Mouse (Mus musculus): ENCODE measurements at regions not wholly inside any gene's neighbourhood (a gene's known extent, or its start where the extent isn't known, plus 50 kb on each side); places are given as distances from the start of the nearest gene placed in this dataset.

DNA sequence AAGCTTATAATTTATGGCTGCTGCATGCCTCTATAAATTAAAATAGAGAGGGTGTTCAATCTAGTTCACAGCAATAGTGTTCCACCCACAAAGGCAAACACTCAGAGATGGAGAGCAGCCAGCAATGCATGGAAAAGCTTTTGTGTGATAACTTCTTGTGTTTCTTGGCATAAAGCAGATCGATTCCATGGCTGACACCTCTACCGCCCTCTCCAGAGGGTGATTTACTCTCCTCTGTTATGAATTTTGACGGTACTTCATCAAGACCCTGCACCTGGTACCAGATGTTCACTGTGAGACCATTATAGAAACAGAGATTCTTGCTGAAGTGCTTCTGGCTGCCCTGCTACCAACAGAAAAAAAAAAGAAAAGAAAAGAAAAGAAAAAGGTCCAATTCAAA lies 54.1 kb upstream of the Btc start:
- intact Hi-C loops (cut with DNase I): no loop called here

DNA sequence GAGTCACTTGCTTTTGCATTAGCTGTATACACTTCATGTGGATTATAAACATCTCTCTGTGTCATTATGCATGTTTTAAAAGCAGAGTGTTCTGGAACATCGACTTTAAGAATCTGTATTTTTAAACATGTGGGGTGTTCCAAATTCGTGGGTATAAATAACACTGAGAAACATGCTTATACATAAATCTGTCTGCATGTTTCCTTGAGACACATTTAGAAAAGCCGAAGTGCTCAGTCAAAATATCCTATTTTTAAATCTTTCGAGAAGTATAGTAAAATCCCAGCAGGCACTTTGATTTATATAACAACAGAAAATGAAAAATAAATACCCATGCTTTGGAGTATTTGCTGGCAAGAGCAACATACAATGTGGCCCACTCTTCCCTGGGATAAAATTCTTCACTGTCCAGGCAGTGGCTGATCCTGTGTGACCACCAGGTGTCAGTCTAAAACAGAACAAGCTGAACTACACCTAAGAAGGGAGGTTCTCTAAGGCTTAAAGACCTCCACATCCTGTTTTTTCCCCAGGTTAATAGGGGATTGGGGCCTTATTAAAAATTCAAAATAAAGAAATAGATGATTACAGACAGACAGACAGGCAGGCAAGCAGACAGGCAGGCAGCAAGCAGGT lies 52.4 kb upstream of the Parm1 start:
- intact Hi-C loops (cut with DNase I): loop anchor here (2.0 kb wide), 1 partner anchor 396 kb away; no protein-coding TSS in a partner anchor

Data from adrenal gland (tissue).